In the genomic region with DNA sequence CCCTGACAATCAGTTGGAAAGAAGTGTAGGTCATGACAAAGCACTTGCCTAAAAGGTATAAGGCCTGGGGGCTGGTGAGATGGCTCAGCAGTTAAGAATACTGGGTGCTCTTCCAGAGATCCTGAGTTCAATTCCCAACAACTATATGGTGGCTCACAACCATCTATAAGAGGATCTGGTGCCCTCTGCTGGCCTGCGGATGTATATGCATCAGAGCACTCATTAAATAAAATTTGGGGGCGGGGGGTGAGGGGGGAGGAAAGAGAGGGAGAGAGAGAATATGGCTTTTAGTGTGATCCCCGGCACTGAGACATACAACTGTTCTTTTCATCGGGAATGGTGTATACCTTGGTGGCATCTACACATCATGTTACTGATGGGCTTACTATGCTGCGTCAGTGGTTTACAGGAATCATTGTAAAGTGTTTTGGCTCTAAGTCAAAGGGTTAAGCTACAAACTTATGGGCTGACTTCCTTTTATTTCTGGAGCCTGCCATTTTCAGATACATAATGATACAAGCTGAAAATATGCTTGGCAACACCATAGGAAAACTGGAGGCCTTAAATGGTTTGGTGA, we compare ENCODE assay signal across 11 mouse cellular contexts. TPM values are rescaled to one million over a fixed set of nuclear protein-coding genes. Genes with fewer than 3 reads are reported as not detected.
DNase-seq lines count a peak whose midpoint lies in the region; ATAC-seq and TF ChIP-seq lines count a peak whose summit lies in the region.
"Had no signal": no experiment of that assay in that cellular context is flagged by ENCODE, and none has a peak within 500 bp of the region (broad histone marks: within the 10 kb centered on the region; RNA-seq: fewer than 3 reads in every experiment).

No protein-coding gene starts in this region.

- H3K9ac ChIP-seq in midbrain, embryonic 14.5 days (replicated peaks; ENCODE audit: low read length): no peak overlapping the region
- no peak overlapping the region for H3K9ac ChIP-seq in midbrain, embryonic 11.5 days (ENCODE audit: low read length)

- no peaks in the 10 kb centered on the region for H3K9me3 ChIP-seq in midbrain, embryonic 14.5 days (ENCODE audit: control insufficient read depth, low read length)
- H3K9me3 ChIP-seq in midbrain, embryonic 11.5 days (ENCODE audit: control insufficient read depth, low read length): no peaks in the 10 kb centered on the region

- no peak overlapping the region for H3K4me3 ChIP-seq in cerebellum, adult 2 months (replicated peaks; ENCODE audit: insufficient read depth, low read depth, low read length)
- no peak overlapping the region for H3K4me3 ChIP-seq in midbrain, embryonic 14.5 days (replicated peaks; ENCODE audit: low read depth, low read length)
- H3K4me3 ChIP-seq in midbrain, embryonic 11.5 days (ENCODE audit: low read depth, low read length): no peak overlapping the region

- H3K4me1 ChIP-seq in cerebellum, adult 2 months (ENCODE audit: control insufficient read depth, insufficient read depth, low read length): no peaks in the 10 kb centered on the region; the same call in 1 of the 2 replicates
- no peaks in the 10 kb centered on the region for H3K4me1 ChIP-seq in midbrain, embryonic 14.5 days (ENCODE audit: control insufficient read depth, insufficient read depth, low read length)
- H3K4me1 ChIP-seq in midbrain, embryonic 11.5 days (ENCODE audit: control insufficient read depth, insufficient read depth, low read length): no peaks in the 10 kb centered on the region

- no peak overlapping the region for H3K4me2 ChIP-seq in midbrain, embryonic 14.5 days (ENCODE audit: low read length)
- no peak overlapping the region for H3K4me2 ChIP-seq in midbrain, embryonic 11.5 days

- peak; percentile 22; the same call in 1 of the 2 replicates for TF ChIP-seq CTCF in cerebellum, adult 2 months (IDR thresholded peaks at IDR 0.05; ENCODE audit: borderline replicate concordance, insufficient read depth, low read depth, low read length)

- H3K27ac ChIP-seq in cerebellum, adult 2 months (ENCODE audit: insufficient read depth, low read length): no peak overlapping the region
- H3K27ac ChIP-seq in midbrain, embryonic 14.5 days (replicated peaks; ENCODE audit: low read depth, low read length): no peak overlapping the region
- no peak overlapping the region for H3K27ac ChIP-seq in midbrain, embryonic 11.5 days (ENCODE audit: low read depth, low read length)

- H3K36me3 ChIP-seq in midbrain, embryonic 14.5 days (ENCODE audit: control insufficient read depth, insufficient read depth, low read length): 0 out of 2 replicates have a peak, but pooled peaks cover 3% of the 10 kb centered on the region
- no peaks in the 10 kb centered on the region for H3K36me3 ChIP-seq in midbrain, embryonic 11.5 days (ENCODE audit: control insufficient read depth, insufficient read depth, low read length)

- WGBS in cerebellum, adult 2 months: 81% methylated on average over 5 of the region's 5 CpGs
- 72% methylated on average over 5 of the region's 5 CpGs for WGBS in midbrain, embryonic 14.5 days
- 73% methylated on average over 5 of the region's 5 CpGs for WGBS in midbrain, embryonic 11.5 days

- DNase-seq in cerebellum, adult 2 months: no peak
- peak; percentile 19 for DNase-seq in midbrain, embryonic 14.5 days
- DNase-seq in midbrain, embryonic 11.5 days (ENCODE audit: low spot score, missing footprints): no peak
- DNase-seq in c-Kit-positive CD71-positive TER-119-negative erythroid progenitor cells, embryonic 14.5 days (ENCODE audit: low read depth): peak; percentile 33
- DNase-seq in retina, postnatal 1 day: peak; percentile 40
- DNase-seq in left cerebral cortex, postnatal 4 days: no peak
- no peak for DNase-seq in cerebellum, postnatal 4 days (ENCODE audit: low spot score in 2 of 2)
- DNase-seq: cerebellum, adult 11-12 months; heart, postnatal 4 days; layer of hippocampus, adult 9-11 months had no signal

- TF ChIP-seq POLR2A in cerebellum, adult 2 months (IDR thresholded peaks at IDR 0.05; ENCODE audit: borderline replicate concordance, insufficient read depth, low read length): no peak

- no peak for ATAC-seq in cerebellum, adult (ENCODE audit: insufficient number of reproducible peaks, low FRiP score, low TSS enrichment)
- no peak for ATAC-seq in midbrain, embryonic 14.5 days (ENCODE audit: low FRiP score, low TSS enrichment)
- no peak for ATAC-seq in midbrain, embryonic 11.5 days (ENCODE audit: low FRiP score)

- intact Hi-C loops in left cerebral cortex, postnatal 4 days (cut with DNase I): loop anchor here (5.0 kb wide), 1 partner anchor 549 kb away; no protein-coding TSS in a partner anchor

- no peaks in the 10 kb centered on the region for H3K27me3 ChIP-seq in cerebellum, adult 2 months (ENCODE audit: control insufficient read depth, insufficient read depth, low read length)
- no peaks in the 10 kb centered on the region for H3K27me3 ChIP-seq in midbrain, embryonic 14.5 days (ENCODE audit: control insufficient read depth, insufficient read depth, low read length)
- no peaks in the 10 kb centered on the region for H3K27me3 ChIP-seq in midbrain, embryonic 11.5 days (ENCODE audit: control insufficient read depth, insufficient read depth, low read length)

RNA-seq across cellular contexts. Expression of gene Gm45062, which starts 19.3 kb away (rescaled TPM):
- polyA plus RNA-seq in cerebellum, adult 2 months (2012; rRNA removed): 18.6 and 20.5 TPM in 2 replicates
- 5.5 and 15.4 TPM in 2 replicates for polyA plus RNA-seq in midbrain, embryonic 14.5 days (2014; fragmentation: Nextera tagmentation; extraction: Ambion mirVana)
- polyA plus RNA-seq in midbrain, embryonic 11.5 days (2014; fragmentation: Nextera tagmentation; extraction: Ambion mirVana): 15.6 and 19.9 TPM in 2 replicates
- 1 to 10 TPM; 5.1 to 6.4 TPM for total RNA-seq in left cerebral cortex, postnatal 4 days (2021)

RNA-seq across cellular contexts. Expression of gene Umad1, which starts 19.4 kb away (rescaled TPM):
- 30.8 and 31.5 TPM in 2 replicates for polyA plus RNA-seq in cerebellum, adult 2 months (2012; rRNA removed)
- 57.2 and 64.3 TPM in 2 replicates for polyA plus RNA-seq in midbrain, embryonic 14.5 days (2014; fragmentation: Nextera tagmentation; extraction: Ambion mirVana)
- polyA plus RNA-seq in midbrain, embryonic 11.5 days (2014; fragmentation: Nextera tagmentation; extraction: Ambion mirVana): 28.5 and 30.2 TPM in 2 replicates
- 10 to 100 TPM; 27.3 to 27.7 TPM for total RNA-seq in left cerebral cortex, postnatal 4 days (2021)

RNA-seq across cellular contexts. Expression of gene Rpa3, which starts 19.5 kb away (rescaled TPM):
- 19.5 and 20.7 TPM in 2 replicates for polyA plus RNA-seq in cerebellum, adult 2 months (2012; rRNA removed)
- polyA plus RNA-seq in midbrain, embryonic 14.5 days (2014; fragmentation: Nextera tagmentation; extraction: Ambion mirVana): 63.4 and 65.6 TPM in 2 replicates
- 187 and 196 TPM in 2 replicates for polyA plus RNA-seq in midbrain, embryonic 11.5 days (2014; fragmentation: Nextera tagmentation; extraction: Ambion mirVana)
- total RNA-seq in left cerebral cortex, postnatal 4 days (2021): 10 to 100 TPM; 16.0 to 23.0 TPM

Comparison
In these comparisons a context has a peak if more than half of its experiments do, and no peak if none do; other contexts are left out.
1. DNase-seq: peak in midbrain, embryonic 14.5 days (single experiment), c-Kit-positive CD71-positive TER-119-negative erythroid progenitor cells, embryonic 14.5 days (single experiment) and retina, postnatal 1 day (single experiment); none in cerebellum, adult 2 months (0 of 2), midbrain, embryonic 11.5 days (single experiment), left cerebral cortex, postnatal 4 days (single experiment) and cerebellum, postnatal 4 days (0 of 2).